Mouse (Mus musculus) CH12.LX (cell line): ENCODE data around the gene Snx14.

Experiments
- CTCF ChIP-seq, 2 experiments: IDR thresholded peaks in 1 of 2; conservative IDR thresholded peaks in 1 of 2; 2 replicates each; pipeline ENCODE4 v1.5.1; 2011 to 2012; ENCODE audit warnings: low read depth in 2 of 2, low read length in 2 of 2, improper control_type of control experiment in 1 of 2, inconsistent platforms in 1 of 2, mild to moderate bottlenecking in 1 of 2, moderate library complexity in 1 of 2
- E2F4 ChIP-seq: IDR thresholded peaks from 2 replicates; pipeline ENCODE4 v1.6.1; 2011; ENCODE audit warnings: low read depth, low read length, improper control_type of control experiment; ENCODE audit not compliant: insufficient replicate concordance
- JUND ChIP-seq: conservative IDR thresholded peaks from 2 replicates; pipeline ENCODE4 v1.6.1; 2011; ENCODE audit warnings: low read depth, low read length, improper control_type of control experiment
- MAX ChIP-seq: IDR thresholded peaks from 2 replicates; pipeline ENCODE4 v1.6.1; 2011; ENCODE audit warnings: low read length, improper control_type of control experiment
- MXI1 ChIP-seq: IDR thresholded peaks from 2 replicates; pipeline ENCODE4 v1.6.1; 2011; ENCODE audit warnings: mild to moderate bottlenecking, low read depth, low read length, improper control_type of control experiment
- POLR2A ChIP-seq: IDR thresholded peaks from 2 replicates; pipeline ENCODE4 v1.6.1; 2011; ENCODE audit warnings: low read depth, mild to moderate bottlenecking, improper control_type of control experiment, low read length
- POLR2AphosphoS2 ChIP-seq: IDR thresholded peaks from 2 replicates; pipeline ENCODE4 v1.6.1; 2011; ENCODE audit warnings: low read depth, low read length, improper control_type of control experiment
- TBP ChIP-seq: conservative IDR thresholded peaks from 2 replicates; pipeline ENCODE4 v1.6.1; 2011; ENCODE audit warnings: low read depth, low read length, improper control_type of control experiment
- USF1 ChIP-seq: IDR thresholded peaks from 2 replicates; pipeline ENCODE4 v1.6.1; 2014; ENCODE audit warnings: low read depth, mild to moderate bottlenecking, inconsistent platforms, low read length, improper control_type of control experiment

- TF ChIP-seq MAX = no peak
- no peak for TF ChIP-seq JUND
- TF ChIP-seq CTCF (conservative IDR thresholded peaks at IDR 0.05 in 1 of 2, IDR thresholded peaks at IDR 0.05 in 1 of 2; ENCODE audit: low read depth in 2 of 2, low read length in 2 of 2) = no peak
- TF ChIP-seq POLR2A = no peak
- TF ChIP-seq E2F4 = no peak
- TF ChIP-seq POLR2AphosphoS2 = no peak
- TF ChIP-seq TBP = no peak
- TF ChIP-seq USF1 = no peak
- no peak for TF ChIP-seq MXI1
Observed at GRCm38 (mm10) chr9:88438237-88438554, 562 bp downstream of the Snx14 start.
